Mouse (Mus musculus): ENCODE results near the gene Gm4450.
A peak's percentile ranks its signal among the peaks of the same experiment; 100 is the strongest.
"Not testable (repeated sequence)": the region's sequence is repeated elsewhere in the genome, so short reads cannot be mapped to it uniquely, and the experiment has no call there.

Gm4450 gene

GRCm38 (mm10) chr3:98417328-98417727, 39.6 kb downstream of the Gm4450 start:
- DNase-seq (ENCODE audit: low spot score), result peak; percentile 67

DNA sequence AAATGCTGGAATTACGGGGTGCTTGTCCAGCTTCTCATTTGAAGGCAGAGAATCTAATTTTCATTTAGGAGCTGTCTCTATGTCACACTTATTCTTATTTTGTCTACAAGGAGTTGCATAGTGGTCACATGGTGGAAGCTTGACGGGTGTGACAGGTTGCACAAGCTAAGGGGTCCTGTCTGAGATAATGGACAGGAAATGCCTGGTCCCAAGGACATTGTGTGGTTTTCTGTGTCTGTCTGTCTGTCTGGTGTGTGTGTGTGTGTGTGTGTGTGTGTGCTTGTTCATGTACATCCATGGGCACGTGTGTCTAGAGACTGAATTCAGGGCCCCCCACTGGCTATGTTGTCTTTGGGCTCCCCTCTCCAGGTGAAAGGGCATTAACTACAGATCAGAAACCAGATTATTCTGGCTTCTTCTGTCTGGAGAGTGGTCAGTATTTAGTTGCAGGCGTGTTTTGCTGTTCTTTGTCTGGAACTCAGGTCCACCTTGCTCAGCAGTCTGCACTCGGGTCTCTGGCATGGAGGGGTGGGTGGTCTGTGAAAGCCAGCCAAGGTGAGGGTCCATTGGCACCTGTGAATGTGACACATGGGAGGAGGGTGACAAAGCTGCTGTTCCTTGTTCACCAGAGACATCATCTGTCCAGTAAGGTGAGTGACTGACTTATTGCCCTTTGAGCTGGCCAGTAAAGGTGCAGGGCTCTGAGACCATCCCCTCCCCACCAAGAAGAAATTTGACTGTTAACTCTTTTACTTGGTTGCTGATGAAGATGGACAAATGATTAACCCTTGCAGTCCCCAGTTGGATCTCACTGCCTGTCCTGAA, 40.3 kb downstream of the Gm4450 start:
- DNase-seq (ENCODE audit: low spot score), result no peak

GRCm38 (mm10) chr3:98414296-98414695, 42.6 kb downstream of the Gm4450 start:
- no peak for DNase-seq (ENCODE audit: low spot score)

DNA sequence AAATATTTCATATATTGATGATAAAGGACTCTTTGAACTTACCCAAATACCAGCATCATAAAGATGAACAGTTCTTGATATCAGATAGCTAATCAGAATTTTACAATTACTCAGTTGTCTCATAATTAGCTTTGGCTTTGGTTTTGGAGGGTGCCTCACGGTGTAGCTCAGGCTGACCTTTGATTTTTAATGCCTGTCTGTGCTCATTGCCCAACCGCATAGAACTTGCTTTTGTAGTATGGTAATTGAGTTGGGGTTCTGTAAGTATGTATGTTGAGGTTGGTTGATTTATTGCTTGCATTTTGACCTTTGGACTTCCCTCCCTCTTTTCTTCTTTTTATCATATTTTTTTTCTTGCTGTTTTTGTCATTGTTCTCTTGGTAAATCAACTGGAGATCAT, 43.2 kb downstream of the Gm4450 start:
- no peak for DNase-seq (ENCODE audit: low spot score)

DNA sequence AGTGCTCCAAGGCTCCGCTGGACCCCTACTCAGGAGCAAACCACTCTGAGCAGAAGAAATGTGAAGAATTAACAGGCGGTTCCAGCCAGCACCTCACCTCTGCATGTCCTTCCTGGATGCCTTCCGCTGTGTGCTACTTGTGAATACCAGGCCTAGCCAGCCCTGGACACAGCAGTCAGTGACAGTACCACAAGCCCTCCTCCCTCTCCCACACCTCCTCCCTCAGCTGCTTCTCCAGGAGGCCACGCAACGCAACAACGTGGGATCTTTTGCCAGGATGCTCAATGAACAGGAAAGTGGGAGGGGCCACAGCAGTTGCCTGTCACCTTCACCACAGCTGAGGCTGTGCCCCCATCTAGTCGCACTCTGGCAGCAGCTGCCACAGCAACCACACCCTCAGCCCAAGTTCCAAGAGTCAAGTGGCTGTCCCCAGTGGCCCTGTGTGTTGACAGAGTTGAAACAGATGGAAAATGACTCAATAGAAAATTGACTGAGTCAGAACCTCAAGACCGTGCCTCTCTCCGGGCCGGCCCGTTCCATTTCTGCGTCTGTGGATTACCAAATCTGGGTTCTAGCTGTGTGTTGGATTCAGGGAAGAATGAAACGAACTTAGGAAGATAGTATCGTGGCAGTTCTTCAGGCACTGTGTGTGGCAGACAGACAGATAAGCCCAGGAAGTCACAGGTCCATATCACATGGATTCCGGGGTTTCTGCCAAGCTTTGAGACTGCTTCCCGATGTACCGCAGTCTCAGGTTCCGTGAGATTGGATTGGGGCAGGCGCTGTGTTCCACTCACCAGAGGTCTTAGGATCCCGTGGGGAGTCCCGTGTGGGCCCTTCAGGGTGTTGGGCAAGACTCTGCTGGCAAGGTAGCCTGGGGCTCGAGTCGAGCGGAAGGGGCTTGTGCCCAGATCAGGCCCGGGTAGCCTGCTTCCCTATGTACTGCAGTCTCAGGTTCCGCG, 46.0 kb downstream of the Gm4450 start:
- not testable (repeated sequence) for DNase-seq (ENCODE audit: low spot score)

- not testable (repeated sequence) for DNase-seq (ENCODE audit: low spot score)
These were observed 49.6 kb downstream of the Gm4450 start for GRCm38 (mm10) chr3:98407261-98407780.

- DNase-seq (ENCODE audit: low spot score), result not testable (repeated sequence)
These were observed 50.3 kb downstream of the Gm4450 start for GRCm38 (mm10) chr3:98406569-98407144.

GRCm38 (mm10) chr3:98405877-98406276, 51.0 kb downstream of the Gm4450 start:
- not testable (repeated sequence) for DNase-seq (ENCODE audit: low spot score)

- DNase-seq (ENCODE audit: low spot score), result not testable (repeated sequence)
These were observed 52.5 kb downstream of the Gm4450 start for GRCm38 (mm10) chr3:98404268-98404895.
